Mouse (Mus musculus) forebrain, embryonic 13.5 days (tissue): ENCODE measurements at regions not wholly inside any gene's neighbourhood (a gene's known extent, or its start where the extent isn't known, plus 50 kb on each side); places are given as distances from the start of the nearest gene placed in this dataset.

Source experiments
- ATAC-seq: fragments of 200-750 bp; cut with Nextera tagmentation; 2 replicates; pipeline ENCODE4 v1.8.0; 2017
- H3K27ac ChIP-seq: fragments of 300-500 bp; sonication (generic); 2 replicates; pipeline ENCODE4 v1.5.1; 2015; ENCODE audit warnings: inconsistent platforms, mild to moderate bottlenecking, moderate library complexity
- H3K27me3 ChIP-seq: fragments of 300-500 bp; sonication (generic); 2 replicates; pipeline ENCODE4 v1.6.1; 2015; ENCODE audit warnings: mild to moderate bottlenecking, inconsistent platforms
- H3K36me3 ChIP-seq: fragments of 300-500 bp; sonication (generic); 2 replicates; pipeline ENCODE4 v1.6.1; 2015; ENCODE audit warnings: mild to moderate bottlenecking, inconsistent platforms; ENCODE audit not compliant: poor library complexity, severe bottlenecking
- H3K4me1 ChIP-seq: fragments of 300-500 bp; sonication (generic); 2 replicates; pipeline ENCODE4 v1.6.1; 2015; ENCODE audit warnings: inconsistent platforms
- H3K4me2 ChIP-seq: fragments of 300-500 bp; sonication (generic); 2 replicates; pipeline ENCODE4 v1.6.1; 2015; ENCODE audit warnings: inconsistent platforms, mild to moderate bottlenecking, moderate library complexity
- H3K4me3 ChIP-seq: fragments of 300-500 bp; sonication (generic); 2 replicates; pipeline ENCODE4 v1.5.1; 2015; ENCODE audit warnings: mild to moderate bottlenecking, inconsistent platforms
- H3K9ac ChIP-seq: fragments of 300-500 bp; sonication (generic); 2 replicates; pipeline ENCODE4 v1.6.1; 2015; ENCODE audit warnings: mild to moderate bottlenecking, inconsistent platforms
- H3K9me3 ChIP-seq: fragments of 300-500 bp; sonication (generic); replicated peaks from 2 replicates; pipeline ENCODE4 v1.6.1; 2016; ENCODE audit warnings: inconsistent platforms
- WGBS: fragments of 180-500 bp; shearing (Covaris S2); methylation state at CpG from one replicate; pipeline ENCODE4 v1.1.7; 2015; 5-methylcytosine and 5-hydroxymethylcytosine counted together

GRCm38 (mm10) chr9:116415021-116415420 is 239.9 kb upstream of the Tgfbr2 start:
- no peak overlapping the region for H3K4me2 ChIP-seq
- no peak for ATAC-seq
- H3K36me3 ChIP-seq: no peaks in the 10 kb centered on the region
- no peak overlapping the region for H3K4me3 ChIP-seq
- H3K27me3 ChIP-seq: no peaks in the 10 kb centered on the region
- WGBS: 86% methylated on average over 4 of the region's 4 CpGs
- H3K9me3 ChIP-seq: no peaks in the 10 kb centered on the region; the same call in 1 of the 2 replicates
- no peak overlapping the region for H3K27ac ChIP-seq
- no peaks in the 10 kb centered on the region for H3K4me1 ChIP-seq
- no peak overlapping the region for H3K9ac ChIP-seq

GRCm38 (mm10) chr9:116411067-116411466 is 235.9 kb upstream of the Tgfbr2 start:
- H3K9me3 ChIP-seq: no peaks in the 10 kb centered on the region
- no peak for ATAC-seq
- WGBS: 76% methylated on average over 5 of the region's 5 CpGs

GRCm38 (mm10) chr9:116410461-116410860 is 235.3 kb upstream of the Tgfbr2 start:
- WGBS: 95% methylated on average over 8 of the region's 8 CpGs
- no peak overlapping the region for H3K4me3 ChIP-seq
- H3K36me3 ChIP-seq: no peaks in the 10 kb centered on the region
- no peaks in the 10 kb centered on the region for H3K4me1 ChIP-seq
- no peaks in the 10 kb centered on the region for H3K27me3 ChIP-seq
- no peak overlapping the region for H3K4me2 ChIP-seq
- no peak overlapping the region for H3K9ac ChIP-seq
- no peaks in the 10 kb centered on the region for H3K9me3 ChIP-seq
- no peak overlapping the region for H3K27ac ChIP-seq
- no peak for ATAC-seq

More at GRCm38 (mm10) chr9:116411067-116411466, 235.9 kb upstream of the Tgfbr2 start:
- Histone ChIP-seq H3K4me2 (no peak overlapping the region), H3K27ac (no peak overlapping the region), H3K4me1 (no peaks in the 10 kb centered on the region), H3K9ac (no peak overlapping the region), H3K36me3 (no peaks in the 10 kb centered on the region), H3K27me3 (no peaks in the 10 kb centered on the region), H3K4me3 (no peak overlapping the region)

GRCm38 (mm10) chr9:116408116-116408515 is 233.0 kb upstream of the Tgfbr2 start:
- no peaks in the 10 kb centered on the region for H3K27me3 ChIP-seq

GRCm38 (mm10) chr9:116405051-116405450 is 229.9 kb upstream of the Tgfbr2 start:
- H3K27me3 ChIP-seq: no peaks in the 10 kb centered on the region
- 82% methylated on average over 1 of the region's 1 CpGs for WGBS
- ATAC-seq: no peak

More at GRCm38 (mm10) chr9:116408116-116408515, 233.0 kb upstream of the Tgfbr2 start:
- no peak for ATAC-seq
- 87% methylated on average over 2 of the region's 2 CpGs for WGBS
- H3K9ac ChIP-seq: no peak overlapping the region
- H3K4me1 ChIP-seq: no peaks in the 10 kb centered on the region
- no peak overlapping the region for H3K4me3 ChIP-seq
- H3K36me3 ChIP-seq: no peaks in the 10 kb centered on the region
- H3K9me3 ChIP-seq: no peaks in the 10 kb centered on the region
- no peak overlapping the region for H3K27ac ChIP-seq
- H3K4me2 ChIP-seq: no peak overlapping the region

GRCm38 (mm10) chr9:116401821-116402220 is 226.7 kb upstream of the Tgfbr2 start:
- Histone ChIP-seq H3K9me3 (no peaks in the 10 kb centered on the region), H3K4me1 (no peaks in the 10 kb centered on the region), H3K36me3 (no peaks in the 10 kb centered on the region), H3K4me2 (no peak overlapping the region), H3K27me3 (no peaks in the 10 kb centered on the region), H3K27ac (no peak overlapping the region), H3K9ac (no peak overlapping the region), H3K4me3 (no peak overlapping the region)
- no peak for ATAC-seq
- WGBS: 83% methylated on average over 7 of the region's 7 CpGs

More at GRCm38 (mm10) chr9:116405051-116405450, 229.9 kb upstream of the Tgfbr2 start:
- no peak overlapping the region for H3K4me3 ChIP-seq
- H3K4me1 ChIP-seq: no peaks in the 10 kb centered on the region
- H3K9ac ChIP-seq: no peak overlapping the region
- no peaks in the 10 kb centered on the region for H3K36me3 ChIP-seq
- no peak overlapping the region for H3K4me2 ChIP-seq
- H3K9me3 ChIP-seq: no peaks in the 10 kb centered on the region
- H3K27ac ChIP-seq: no peak overlapping the region

GRCm38 (mm10) chr9:116400270-116400669 is 225.1 kb upstream of the Tgfbr2 start:
- no peaks in the 10 kb centered on the region for H3K9me3 ChIP-seq
- H3K4me3 ChIP-seq: no peak overlapping the region
- H3K27me3 ChIP-seq: no peaks in the 10 kb centered on the region
- H3K27ac ChIP-seq: no peak overlapping the region
- H3K4me2 ChIP-seq: no peak overlapping the region
- 48% methylated on average over 2 of the region's 2 CpGs for WGBS
- no peaks in the 10 kb centered on the region for H3K36me3 ChIP-seq
- no peak for ATAC-seq
- H3K9ac ChIP-seq: no peak overlapping the region
- no peaks in the 10 kb centered on the region for H3K4me1 ChIP-seq

GRCm38 (mm10) chr9:116399296-116399695 is 224.1 kb upstream of the Tgfbr2 start:
- H3K36me3 ChIP-seq: no peaks in the 10 kb centered on the region
- ATAC-seq: no peak
- H3K4me3 ChIP-seq: no peak overlapping the region
- H3K27me3 ChIP-seq: no peaks in the 10 kb centered on the region
- no peaks in the 10 kb centered on the region for H3K9me3 ChIP-seq
- H3K4me2 ChIP-seq: no peak overlapping the region
- no peak overlapping the region for H3K27ac ChIP-seq
- no peaks in the 10 kb centered on the region for H3K4me1 ChIP-seq
- no peak overlapping the region for H3K9ac ChIP-seq
- WGBS: 90% methylated on average over 1 of the region's 1 CpGs

- WGBS: 47% methylated on average over 8 of the region's 8 CpGs
- Histone ChIP-seq H3K4me3 (no peak overlapping the region), H3K27me3 (no peaks in the 10 kb centered on the region), H3K4me2 (no peak overlapping the region), H3K9me3 (no peaks in the 10 kb centered on the region), H3K9ac (no peak overlapping the region), H3K4me1 (no peaks in the 10 kb centered on the region), H3K36me3 (no peaks in the 10 kb centered on the region), H3K27ac (no peak overlapping the region)
- ATAC-seq: peak; percentile 82
Measured at GRCm38 (mm10) chr9:116392258-116392657, 217.1 kb upstream of the Tgfbr2 start.

- no peaks in the 10 kb centered on the region for H3K9me3 ChIP-seq
- ATAC-seq: no peak
- H3K4me2 ChIP-seq: no peak overlapping the region
- H3K36me3 ChIP-seq: no peaks in the 10 kb centered on the region
- H3K9ac ChIP-seq: no peak overlapping the region
- H3K4me3 ChIP-seq: no peak overlapping the region
- no peak overlapping the region for H3K27ac ChIP-seq
- WGBS: 87% methylated on average over 3 of the region's 3 CpGs
- no peaks in the 10 kb centered on the region for H3K4me1 ChIP-seq
- no peaks in the 10 kb centered on the region for H3K27me3 ChIP-seq
Measured at GRCm38 (mm10) chr9:116389781-116390180, 214.6 kb upstream of the Tgfbr2 start.

GRCm38 (mm10) chr9:116388863-116389262 is 213.7 kb upstream of the Tgfbr2 start:
- Histone ChIP-seq H3K9me3 (no peaks in the 10 kb centered on the region), H3K4me2 (no peak overlapping the region), H3K4me1 (peaks cover 6% of the 10 kb centered on the region; the same call in 1 of the 2 replicates), H3K36me3 (no peaks in the 10 kb centered on the region), H3K27ac (no peak overlapping the region), H3K27me3 (no peaks in the 10 kb centered on the region), H3K9ac (no peak overlapping the region), H3K4me3 (no peak overlapping the region)
- WGBS: 74% methylated on average over 8 of the region's 8 CpGs
- ATAC-seq: no peak

GRCm38 (mm10) chr9:116388025-116388424 is 212.9 kb upstream of the Tgfbr2 start:
- WGBS: 98% methylated on average over 9 of the region's 9 CpGs
- Histone ChIP-seq H3K36me3 (no peaks in the 10 kb centered on the region), H3K27me3 (no peaks in the 10 kb centered on the region), H3K4me2 (no peak overlapping the region), H3K4me1 (peaks cover 14% of the 10 kb centered on the region), H3K4me3 (no peak overlapping the region), H3K27ac (no peak overlapping the region), H3K9me3 (no peaks in the 10 kb centered on the region), H3K9ac (no peak overlapping the region)
- no peak for ATAC-seq
